Mouse (Mus musculus) natural killer cell, adult 2 months (primary cell): ENCODE measurements around the gene Fscn2.
"Not testable (repeated sequence)": the region's sequence is repeated elsewhere in the genome, so short reads cannot be mapped to it uniquely, and the experiment has no call there.

Experiments used
- DNase-seq, 2 experiments: peaks; one replicate each; pipeline ENCODE4 v3.0.0; 2022; ENCODE audit warnings: low spot score in 2 of 2

Gene Fscn2

DNA sequence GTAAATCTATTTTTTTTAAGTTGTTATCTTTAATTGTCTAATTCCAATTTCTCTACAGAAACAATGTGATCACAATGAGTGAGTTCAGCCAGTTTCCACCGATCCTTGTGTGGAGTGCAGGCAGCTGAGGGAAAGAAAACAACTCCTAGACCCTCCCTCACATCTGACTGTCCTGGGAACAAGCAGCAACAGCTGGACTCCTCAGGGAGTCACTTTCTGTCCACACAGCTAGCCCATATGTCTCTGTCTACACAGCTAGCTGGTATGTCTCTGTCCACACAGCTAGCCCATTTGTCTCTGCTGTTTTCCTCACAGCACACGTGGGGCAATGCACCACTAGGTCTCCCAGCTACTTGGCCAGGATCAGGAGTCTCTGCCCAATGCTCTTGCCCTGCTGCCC is 36.3 kb downstream of the Fscn2 start:
- no peak for DNase-seq

DNA sequence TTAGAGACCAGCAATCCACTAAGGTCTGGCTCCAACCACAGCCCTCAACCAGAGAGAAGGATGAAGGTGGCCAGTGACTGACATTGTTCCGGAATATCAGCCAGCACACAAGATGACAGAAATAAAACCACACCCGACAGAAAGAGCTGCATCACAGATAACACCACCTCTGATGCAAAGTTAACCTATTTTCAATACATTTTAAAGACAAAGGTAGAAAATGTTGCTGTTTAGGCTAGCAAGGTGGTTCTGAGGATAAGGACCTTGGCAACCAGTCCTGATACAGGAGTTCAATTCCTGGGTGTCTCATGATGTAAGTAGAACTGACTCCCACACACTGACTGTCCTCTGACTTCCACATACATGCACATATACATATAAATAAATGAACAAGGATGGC is 38.0 kb downstream of the Fscn2 start:
- DNase-seq: no peak

GRCm38 (mm10) chr11:120404814-120405213 is 43.5 kb downstream of the Fscn2 start:
- no peak for DNase-seq

GRCm38 (mm10) chr11:120405867-120406266 is 44.5 kb downstream of the Fscn2 start:
- DNase-seq: no peak

DNA sequence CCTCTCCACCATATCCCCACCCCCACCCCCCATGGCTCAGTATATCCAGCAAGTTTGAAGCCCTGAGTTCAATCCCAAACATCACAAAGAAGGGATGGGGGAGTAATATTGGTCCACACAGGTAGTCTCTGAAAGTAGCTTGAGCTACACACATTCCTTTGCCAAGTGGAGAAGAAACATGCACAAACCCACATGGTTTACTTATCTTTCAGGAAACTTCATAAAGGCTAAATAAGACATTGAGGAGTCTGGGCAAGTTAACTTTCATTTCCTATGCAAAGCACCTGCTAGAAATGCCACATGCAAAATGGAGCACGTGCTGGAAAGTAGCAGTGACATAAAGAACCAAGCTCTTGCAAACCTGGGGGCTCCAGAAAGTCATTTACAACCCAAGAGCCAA is 45.1 kb downstream of the Fscn2 start:
- no peak for DNase-seq

GRCm38 (mm10) chr11:120413621-120414020 is 52.3 kb downstream of the Fscn2 start:
- DNase-seq: not testable (repeated sequence)
